Mouse (Mus musculus) T-cell, adult 2 months (primary cell): ENCODE measurements around the gene Vmn1r198.
"Not testable (repeated sequence)": the region's sequence is repeated elsewhere in the genome, so short reads cannot be mapped to it uniquely, and the experiment has no call there.

Source experiments
- DNase-seq: peaks from one replicate; pipeline ENCODE4 v3.0.0; 2022; ENCODE audit warnings: low spot score

Gene Vmn1r198

DNA sequence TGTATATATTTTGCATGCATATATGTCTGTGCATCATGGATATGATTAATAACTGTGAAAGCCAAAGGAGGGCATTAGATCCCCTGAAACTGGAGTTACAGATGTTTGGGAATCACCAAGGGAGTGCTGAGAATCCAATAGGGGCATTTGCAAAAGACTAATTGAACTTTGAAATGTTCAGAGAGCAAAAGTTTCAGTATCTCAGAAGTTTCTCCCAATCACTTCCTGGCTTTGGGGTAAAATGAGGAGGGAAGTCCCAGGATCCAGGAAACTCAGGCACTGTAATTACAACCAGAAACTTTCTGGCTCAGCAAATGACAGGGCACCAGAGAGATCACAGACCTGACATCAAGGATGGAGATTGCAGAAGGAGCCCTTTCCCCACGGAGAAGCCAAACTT, at the start of gene Vmn1r198:
TSS of gene Vmn1r198 (plus strand) at position 301 of the 400 bp plus-strand sequence.
- no peak for DNase-seq

DNA sequence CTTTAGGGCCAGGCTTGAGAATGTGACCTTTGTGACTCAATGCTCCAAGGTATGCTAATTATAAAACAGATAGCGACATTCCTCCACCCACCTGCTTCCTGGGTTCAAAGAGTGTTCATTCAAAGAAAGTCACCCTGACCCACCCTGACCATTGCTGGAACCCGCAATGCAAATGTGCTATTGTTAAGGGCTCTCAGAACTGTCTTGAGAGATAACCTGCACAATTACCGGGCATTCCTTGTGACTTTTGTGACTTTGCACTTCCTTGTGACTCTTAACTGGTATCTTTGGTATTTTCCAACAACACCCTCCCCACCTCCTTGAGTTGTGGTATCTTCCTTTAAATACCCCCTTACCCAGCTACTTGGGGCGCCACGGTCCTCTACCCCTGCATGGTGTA, 42.1 kb upstream of the Vmn1r198 start:
- not testable (repeated sequence) for DNase-seq

DNA sequence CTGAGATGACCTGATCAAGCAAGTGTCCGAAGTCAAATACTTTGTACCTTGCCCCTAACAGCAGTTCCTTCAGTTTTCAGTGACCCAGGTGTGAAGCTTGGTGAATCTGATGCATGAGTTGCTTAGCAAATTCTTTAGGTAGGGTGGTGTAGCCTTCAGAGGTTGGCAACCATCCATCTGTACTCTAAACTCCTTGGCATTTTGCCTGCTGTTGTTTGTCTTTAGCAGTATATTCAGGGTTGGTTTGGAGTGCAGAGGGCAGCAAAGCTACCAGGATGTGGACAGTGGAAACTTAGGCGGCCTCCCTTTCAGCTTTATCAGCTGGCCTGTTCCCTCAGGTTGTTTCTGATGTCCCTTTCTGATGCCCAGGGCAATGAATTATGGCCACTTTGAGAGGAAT, 34.8 kb upstream of the Vmn1r198 start:
- no peak for DNase-seq

DNA sequence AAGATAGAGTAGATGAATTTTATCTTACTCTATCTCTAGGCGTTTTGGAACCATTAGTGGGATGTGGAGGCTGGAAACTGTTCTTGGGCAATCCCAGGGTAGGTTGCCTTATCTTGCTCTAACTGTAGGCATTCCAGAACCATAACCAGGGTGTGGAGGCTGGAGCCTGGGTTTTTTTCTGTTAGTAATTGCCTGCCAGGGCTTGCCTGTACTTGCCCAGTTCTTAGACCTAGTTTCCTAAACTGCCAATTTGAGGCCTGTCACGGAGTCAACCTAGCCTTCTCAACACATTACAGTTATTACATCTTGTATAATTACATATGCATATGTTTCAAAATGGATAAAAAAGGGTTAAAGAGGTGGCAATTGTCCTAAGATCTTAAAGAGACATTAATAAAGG, 32.8 kb upstream of the Vmn1r198 start:
- DNase-seq, result no peak

DNA sequence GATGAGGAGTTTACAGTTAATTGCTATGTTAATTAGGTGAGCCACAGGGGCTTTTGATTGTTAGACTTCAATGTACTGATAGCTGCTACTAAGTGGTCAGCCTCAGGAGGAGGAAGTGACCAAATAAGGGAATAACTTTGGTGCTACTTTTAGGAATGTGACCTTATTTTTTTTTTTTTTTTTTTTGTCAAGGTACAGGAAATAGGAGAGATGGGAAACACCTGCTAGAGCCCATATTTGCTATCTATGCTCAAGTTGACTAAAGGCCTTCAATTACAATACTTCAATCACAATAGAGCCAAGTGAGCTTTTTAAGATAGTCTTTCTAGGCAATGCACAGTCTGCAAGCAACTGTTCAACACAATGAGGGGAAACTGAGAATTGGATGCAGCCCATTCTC, 30.1 kb upstream of the Vmn1r198 start:
- no peak for DNase-seq

DNA sequence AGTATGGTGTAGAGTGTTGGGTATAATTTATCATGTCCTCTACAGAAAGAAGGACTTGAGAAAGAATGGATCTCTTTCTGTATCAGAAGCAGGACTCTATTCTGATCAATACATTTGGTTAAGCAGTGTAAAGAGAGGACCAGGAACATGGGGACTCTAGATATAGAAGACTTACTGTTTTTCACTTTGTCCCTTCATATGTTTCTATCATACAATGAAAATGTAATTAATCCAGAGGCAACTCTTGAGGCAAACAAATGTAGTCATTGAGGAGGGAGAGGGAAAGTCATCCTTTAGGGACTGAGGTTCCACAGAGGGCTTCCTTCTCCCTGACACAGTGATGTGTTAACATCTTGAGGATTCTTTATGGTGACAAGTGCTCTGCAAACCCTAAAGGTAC, 25.9 kb upstream of the Vmn1r198 start, which contains the start of gene Vmn1r197:
TSS of gene Vmn1r197 (plus strand) at position 301 of the 400 bp plus-strand sequence.
- no peak for DNase-seq

DNA sequence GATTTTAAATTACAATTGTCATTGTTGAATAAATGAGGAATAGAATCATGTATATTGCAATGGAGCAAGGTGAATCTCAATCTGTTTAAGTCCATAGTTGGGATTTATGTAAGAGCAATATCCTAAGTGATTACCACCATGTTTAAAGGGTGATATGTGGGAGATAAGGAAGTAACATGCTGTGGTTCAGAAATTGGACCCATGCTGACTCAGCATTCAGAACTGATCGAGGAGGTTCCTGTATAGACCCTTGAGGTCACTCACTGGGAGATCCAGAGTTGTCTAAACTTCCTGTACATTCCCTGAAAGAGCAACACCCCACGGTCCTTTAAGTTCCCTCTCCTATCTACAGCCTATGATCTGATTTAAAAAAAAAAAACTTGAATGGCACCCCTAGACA, 16.9 kb upstream of the Vmn1r198 start:
- no peak for DNase-seq

DNA sequence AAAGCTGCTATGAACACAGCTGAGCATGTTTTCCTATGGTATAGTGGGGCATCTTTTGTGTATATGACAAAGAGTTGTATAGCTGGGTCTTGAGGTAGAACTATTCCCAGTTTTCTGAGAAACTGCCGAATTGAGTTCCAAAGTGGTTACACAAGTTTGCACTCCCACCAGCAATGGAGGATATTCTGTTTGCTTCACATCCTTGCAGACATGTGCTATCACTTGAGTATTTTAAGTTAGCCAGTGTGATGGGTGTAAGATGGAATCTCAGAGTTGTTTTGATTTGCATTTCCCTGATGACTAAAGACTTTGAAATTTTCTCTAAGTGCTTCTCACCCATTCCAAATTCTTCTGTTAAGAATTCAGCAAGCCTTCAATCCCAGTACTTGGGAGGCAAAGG, 14.6 kb upstream of the Vmn1r198 start:
- DNase-seq, result no peak

DNA sequence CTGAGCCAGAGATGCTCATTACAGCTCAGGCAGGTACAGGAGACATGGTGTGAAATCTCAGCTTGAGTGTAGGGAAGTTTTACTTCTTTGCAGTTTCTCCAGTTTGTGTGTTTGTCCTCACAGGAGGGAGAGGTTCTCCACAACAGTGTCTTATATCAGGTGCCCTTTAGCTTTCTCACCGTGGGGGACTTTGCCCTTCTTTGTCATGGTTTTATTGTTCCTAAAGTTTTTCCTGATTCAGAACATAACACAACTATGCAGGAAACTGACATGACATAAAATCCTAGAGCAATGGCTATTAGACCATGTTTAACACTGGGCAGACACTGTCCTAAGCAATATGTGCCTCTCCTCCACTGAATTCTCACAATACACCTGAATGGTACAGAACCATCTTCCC, 649 bp downstream of the Vmn1r198 start:
- DNase-seq, result no peak

DNA sequence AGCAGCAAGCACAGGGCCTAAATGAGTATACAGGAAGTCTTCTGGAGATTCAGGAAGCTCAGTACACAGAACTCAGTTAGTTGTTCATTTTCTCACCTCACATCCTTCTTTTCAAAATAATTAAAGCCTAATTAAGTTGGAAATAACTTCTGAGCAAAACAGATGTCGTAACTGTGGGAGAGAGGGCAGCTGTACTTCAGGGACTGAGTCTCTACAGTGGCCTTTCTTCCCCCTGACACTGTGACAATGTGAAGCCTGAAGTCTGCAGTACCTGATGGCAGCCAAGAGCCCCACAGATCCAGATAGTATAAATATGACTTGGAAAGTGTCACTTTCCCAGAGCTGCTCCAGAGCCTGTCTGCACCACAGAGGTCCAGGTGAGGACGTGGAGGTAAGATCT, 29.4 kb downstream of the Vmn1r198 start, which contains the start of gene Vmn1r199:
TSS of gene Vmn1r199 (plus strand) at position 301 of the 400 bp plus-strand sequence.
- DNase-seq, result no peak

DNA sequence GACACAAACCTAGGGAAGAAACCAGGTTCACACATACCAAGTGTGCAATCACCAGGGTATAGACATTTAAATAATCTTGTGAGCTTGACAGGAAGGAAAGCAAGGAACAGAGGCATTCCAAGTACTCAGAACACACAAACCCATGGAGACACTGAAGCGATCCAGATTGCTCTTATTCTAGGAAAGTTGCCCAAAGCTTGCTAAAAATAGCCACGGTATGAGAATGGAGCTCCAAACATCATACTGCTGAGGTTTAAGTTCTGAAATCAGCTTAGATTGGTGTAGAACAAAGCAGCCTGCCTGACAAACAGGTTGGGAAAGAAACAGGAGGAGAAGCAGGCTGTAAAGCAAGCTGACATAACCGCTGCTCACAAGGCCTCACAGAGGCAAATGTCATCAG, 31.0 kb downstream of the Vmn1r198 start:
- DNase-seq, result not testable (repeated sequence)

DNA sequence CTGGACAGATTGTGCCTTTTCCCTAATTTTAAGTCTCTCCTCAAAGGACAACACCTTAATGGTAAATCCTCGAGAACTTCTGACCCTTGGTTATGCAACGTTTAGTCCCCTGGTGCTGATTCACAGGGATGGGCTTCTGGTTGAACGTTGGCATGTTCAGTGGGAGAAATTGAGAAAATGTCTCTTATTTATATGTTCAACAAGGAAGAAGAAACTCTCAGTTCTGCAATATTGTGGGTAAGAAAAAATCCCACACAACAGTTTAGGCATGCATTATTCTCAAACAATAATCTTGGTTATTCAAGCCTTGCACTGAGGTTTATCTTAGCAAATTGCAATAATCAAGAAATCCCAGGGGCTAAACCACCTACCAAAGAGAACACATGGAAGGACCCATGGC, 33.2 kb downstream of the Vmn1r198 start:
- no peak for DNase-seq

DNA sequence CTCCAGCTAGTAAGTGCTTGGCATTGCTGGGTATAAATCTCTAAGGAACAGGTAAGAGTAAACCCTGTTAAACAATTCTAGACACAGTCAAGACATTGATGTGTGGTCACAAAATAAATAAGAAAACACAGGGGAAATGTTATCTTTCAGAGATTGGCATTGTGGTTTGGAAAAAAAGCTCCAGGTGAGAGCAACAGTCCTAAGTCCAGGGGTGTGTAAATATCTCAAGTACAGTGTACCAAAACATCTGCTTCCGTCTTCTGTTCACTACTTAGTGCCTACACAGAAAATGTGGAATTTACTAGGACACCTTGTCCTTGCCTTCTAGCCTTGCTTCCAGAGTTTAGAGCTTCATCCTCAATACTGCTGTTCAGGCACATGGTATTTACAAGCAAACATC, 36.9 kb downstream of the Vmn1r198 start:
- no peak for DNase-seq

DNA sequence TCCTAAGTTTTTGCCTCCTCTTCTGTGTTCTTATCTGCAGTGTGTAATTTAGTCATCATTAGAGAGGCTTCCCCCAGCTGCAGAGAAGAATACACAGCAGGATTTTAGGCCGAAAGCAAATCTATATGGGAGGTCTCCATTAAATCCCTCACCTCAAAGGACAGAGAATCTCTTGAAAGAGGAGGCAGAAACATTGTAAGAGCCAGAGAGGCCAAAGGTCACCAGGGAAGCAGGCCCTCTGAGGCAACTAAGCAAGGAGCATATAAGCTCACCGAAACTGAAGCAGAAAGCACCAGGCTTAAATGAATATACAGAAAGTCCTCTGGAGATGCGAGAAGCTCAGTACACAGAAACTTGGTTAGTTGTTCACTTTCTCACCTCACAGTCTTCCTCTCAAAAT, 39.9 kb downstream of the Vmn1r198 start, which contains the start of gene Vmn1r200:
TSS of gene Vmn1r200 (plus strand) at position 301 of the 400 bp plus-strand sequence.
- no peak for DNase-seq

DNA sequence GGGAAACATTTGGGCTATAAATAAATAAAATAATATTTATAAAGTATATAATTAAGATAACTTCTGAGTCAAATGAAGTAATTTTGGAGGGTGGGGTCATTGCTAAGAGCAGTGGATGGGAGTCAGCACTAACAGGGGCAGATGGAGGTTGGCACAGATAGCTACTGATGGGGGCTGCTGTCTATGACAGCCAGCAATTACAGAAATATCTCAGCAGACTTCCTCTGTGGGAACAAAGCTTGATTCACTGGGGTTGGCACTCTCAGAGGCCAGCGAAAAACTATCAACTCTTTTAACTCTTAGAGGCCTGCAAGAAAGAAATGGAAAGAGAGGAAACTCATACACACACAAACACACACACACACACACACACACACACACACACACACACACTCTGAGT, 52.8 kb downstream of the Vmn1r198 start:
- no peak for DNase-seq
